Mouse (Mus musculus) regulatory T cell (primary cell): Measurements from ENCODE around the gene RPS10-NUDT3.

Experiments
- in situ Hi-C: fragments of 300-600 bp; cut with MboI, MseI; formaldehyde crosslinking; loops from one replicate; pipeline ENCODE4 v1.15.1; 2025; ENCODE audit warnings: high pct_unique_total_duplicates

The RPS10-NUDT3 gene

GRCm38 (mm10) chr17:27611519-27611884, 23.5 kb downstream of the RPS10-NUDT3 start:
- in situ Hi-C loops, result no loop called here

GRCm38 (mm10) chr17:27610679-27611518, 24.1 kb downstream of the RPS10-NUDT3 start:
- in situ Hi-C loops, result no loop called here

GRCm38 (mm10) chr17:27609576-27609975, 25.4 kb downstream of the RPS10-NUDT3 start:
- in situ Hi-C loops, result no loop called here

GRCm38 (mm10) chr17:27603522-27604234, 31.3 kb downstream of the RPS10-NUDT3 start:
- in situ Hi-C loops, result no loop called here

DNA sequence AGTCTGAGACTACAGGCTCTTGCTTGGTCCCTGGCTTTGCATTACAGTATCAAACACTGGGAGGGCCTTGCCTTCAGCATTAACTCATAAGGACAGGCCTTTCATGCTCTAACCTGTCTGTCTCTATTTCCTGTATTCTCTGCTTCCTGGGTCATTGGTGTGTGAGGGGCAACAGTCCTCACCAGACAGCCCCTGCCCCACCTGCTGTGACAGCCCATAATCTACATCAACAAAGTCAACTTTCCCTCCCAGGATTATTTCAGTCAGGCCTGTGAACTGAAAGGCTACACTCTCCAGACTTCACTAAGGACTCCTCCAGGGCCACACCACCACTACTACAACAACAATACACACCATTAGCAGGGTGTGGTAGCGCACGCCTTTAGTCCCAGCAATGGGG, 32.0 kb downstream of the RPS10-NUDT3 start:
- in situ Hi-C loops, result no loop called here

- in situ Hi-C loops, result no loop called here
Observed at GRCm38 (mm10) chr17:27600869-27601268, 34.2 kb downstream of the RPS10-NUDT3 start.

- in situ Hi-C loops, result no loop called here
Observed at GRCm38 (mm10) chr17:27600286-27600685, 34.7 kb downstream of the RPS10-NUDT3 start.

- in situ Hi-C loops, result no loop called here
Observed at GRCm38 (mm10) chr17:27596376-27597190, 38.4 kb downstream of the RPS10-NUDT3 start.

GRCm38 (mm10) chr17:27595659-27596375, 39.2 kb downstream of the RPS10-NUDT3 start:
- in situ Hi-C loops, result no loop called here

- in situ Hi-C loops, result no loop called here
Observed at GRCm38 (mm10) chr17:27592565-27592910, 42.5 kb downstream of the RPS10-NUDT3 start.

- in situ Hi-C loops, result no loop called here
Observed at GRCm38 (mm10) chr17:27591826-27592564, 43.0 kb downstream of the RPS10-NUDT3 start.

- in situ Hi-C loops, result no loop called here
Observed at GRCm38 (mm10) chr17:27588231-27588630, 46.8 kb downstream of the RPS10-NUDT3 start.

DNA sequence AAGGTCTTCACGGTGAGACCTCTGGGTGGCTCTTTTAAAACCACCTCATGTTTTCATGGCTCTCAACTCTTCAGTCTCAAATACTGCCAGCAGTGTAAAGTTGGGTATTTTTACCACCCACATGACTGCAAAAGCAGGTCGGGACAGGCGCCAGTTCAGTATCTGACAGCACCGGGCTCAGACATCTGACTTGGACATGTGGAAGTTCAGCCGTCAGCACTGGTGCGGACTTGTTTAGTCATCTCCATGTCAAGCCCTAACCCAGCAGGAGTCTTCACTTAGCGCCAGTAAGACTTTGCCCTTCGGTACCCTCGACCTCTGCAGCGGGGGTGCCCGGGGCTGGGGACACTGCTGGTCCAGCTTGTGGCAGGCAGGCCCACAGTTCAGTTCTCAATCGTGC, 47.8 kb downstream of the RPS10-NUDT3 start:
- in situ Hi-C loops, result no loop called here

GRCm38 (mm10) chr17:27586661-27587060, 48.4 kb downstream of the RPS10-NUDT3 start:
- in situ Hi-C loops, result no loop called here

- in situ Hi-C loops, result no loop called here
Observed at GRCm38 (mm10) chr17:27583185-27583894, 51.7 kb downstream of the RPS10-NUDT3 start.

DNA sequence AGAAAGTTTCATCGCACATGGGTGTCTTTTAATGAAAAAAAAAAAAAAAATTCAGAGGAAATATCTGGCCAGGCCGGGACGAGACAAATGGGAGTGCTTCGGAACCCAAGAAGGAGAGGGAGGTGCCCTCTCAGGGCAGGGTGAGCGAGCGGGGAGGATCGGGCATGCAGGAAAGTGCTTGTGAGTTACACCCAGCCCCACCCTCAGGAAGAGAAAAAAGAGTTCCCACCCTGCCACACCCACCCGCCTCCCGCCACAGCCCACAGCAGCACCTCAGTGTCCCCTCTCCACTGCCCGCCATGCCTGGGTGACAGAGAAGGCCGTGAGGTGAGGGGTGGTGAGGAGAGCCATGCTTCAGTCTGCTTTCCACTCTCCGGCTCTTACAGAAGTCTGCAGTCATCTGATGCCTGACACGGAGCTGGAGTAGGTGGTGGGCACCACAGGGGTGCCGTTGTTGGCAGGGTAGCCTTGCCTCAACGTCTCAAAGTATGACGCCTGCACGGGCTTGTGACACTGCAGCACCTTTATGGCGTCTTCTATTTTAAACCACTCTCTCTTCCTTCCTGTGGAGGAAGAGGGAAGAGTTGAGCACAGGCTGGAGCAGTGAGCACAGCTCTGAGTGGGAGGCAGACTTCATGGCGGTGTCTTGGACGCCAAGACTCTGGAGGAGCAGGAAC, 54.5 kb downstream of the RPS10-NUDT3 start:
- in situ Hi-C loops, result no loop called here

DNA sequence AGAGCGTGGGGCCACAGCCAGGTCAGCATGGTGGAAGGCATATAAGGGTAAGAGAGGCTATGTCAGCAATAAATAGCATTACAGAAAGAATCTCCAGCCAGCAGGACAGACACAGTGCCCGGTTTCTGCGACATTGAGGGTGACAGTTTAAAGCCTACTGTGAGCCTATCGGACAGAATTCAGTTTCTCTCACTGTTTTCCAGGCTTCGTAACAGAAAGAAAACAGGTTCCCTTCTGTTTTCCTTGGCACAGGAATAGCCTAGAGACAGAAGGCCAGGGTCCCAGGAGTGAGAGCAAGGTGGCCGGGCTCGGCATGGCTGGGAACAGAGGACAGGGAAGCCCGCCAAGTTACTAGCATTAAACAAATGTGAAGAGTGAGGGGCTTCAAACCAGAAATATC, 55.2 kb downstream of the RPS10-NUDT3 start:
- in situ Hi-C loops, result no loop called here

DNA sequence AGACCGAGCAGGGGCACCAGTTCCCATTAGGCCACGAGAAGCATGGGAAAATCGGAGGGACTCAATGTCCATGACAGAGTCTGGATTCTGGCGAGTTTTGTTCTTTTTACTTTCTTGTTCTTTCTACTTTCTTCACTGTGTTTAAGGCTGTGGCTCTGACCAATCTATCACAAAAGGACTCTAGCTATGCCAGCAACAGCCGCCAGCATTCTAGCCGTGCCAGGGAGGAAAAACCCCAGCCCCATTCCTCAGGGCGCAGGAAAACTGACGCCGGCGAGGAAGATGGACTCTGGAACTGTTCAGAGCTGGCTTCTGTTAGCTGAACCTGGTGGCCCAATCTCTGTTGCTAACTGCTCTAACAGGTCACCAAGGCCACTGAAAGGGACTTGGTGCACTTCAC, 56.5 kb downstream of the RPS10-NUDT3 start:
- in situ Hi-C loops, result no loop called here

DNA sequence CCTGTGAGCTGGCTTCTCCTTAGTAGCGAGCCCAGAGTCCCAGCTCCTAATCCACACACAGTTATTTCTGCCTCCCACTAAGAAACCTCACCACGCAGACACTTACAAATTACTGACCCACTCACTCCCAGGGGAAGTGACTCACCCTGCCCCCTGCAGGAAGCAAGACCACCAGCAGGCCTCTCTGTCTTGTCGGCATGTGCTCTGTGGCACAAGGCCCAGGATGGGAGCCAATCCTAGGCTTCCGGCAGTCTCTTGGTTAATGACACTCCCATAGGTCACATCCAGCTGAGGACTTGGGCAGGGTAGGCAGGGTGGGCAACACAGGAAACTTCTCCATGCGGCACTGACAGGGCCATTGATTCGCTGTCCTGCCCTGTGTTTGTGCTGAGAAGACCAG, 57.6 kb downstream of the RPS10-NUDT3 start:
- in situ Hi-C loops, result no loop called here

DNA sequence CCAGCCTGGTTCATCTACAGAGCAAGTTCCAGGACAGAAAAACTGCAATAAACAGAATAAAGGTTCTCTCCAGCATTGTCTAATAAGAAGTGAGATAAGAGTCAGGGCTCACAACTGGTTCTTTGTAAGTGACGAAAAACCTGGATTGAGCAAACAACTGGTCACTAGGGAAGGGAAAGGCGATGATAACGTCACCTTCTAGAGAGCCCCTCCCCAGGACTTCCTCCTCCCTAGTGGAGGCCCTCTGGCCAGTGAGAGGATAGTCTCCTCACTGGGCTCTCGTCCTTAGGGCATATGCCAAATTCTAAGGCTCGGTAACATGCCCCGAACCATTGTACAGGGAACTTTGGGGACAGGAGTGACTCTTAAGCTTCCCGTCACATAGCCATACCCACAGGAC, 59.0 kb downstream of the RPS10-NUDT3 start:
- in situ Hi-C loops, result no loop called here
